ENCODE assay signal across 8 mouse cellular contexts in genomic region chr7:45529461-45529860, GRCm38 (mm10). TPM values are rescaled to one million over a fixed set of nuclear protein-coding genes. Genes with fewer than 3 reads are reported as not detected.
DNase-seq lines count a peak whose midpoint lies in the region; ATAC-seq and TF ChIP-seq lines count a peak whose summit lies in the region.

No protein-coding gene starts in this region.

- WGBS in neural tube, embryonic 12.5 days, result 19% methylated on average over 6 of the region's 6 CpGs
- WGBS in cerebellum, adult 2 months, result 20% methylated on average over 6 of the region's 6 CpGs

- no peaks in the 10 kb centered on the region for H3K36me3 ChIP-seq in neural tube, embryonic 12.5 days

- no peak for TF ChIP-seq POLR2A in cerebellum, adult 2 months (IDR thresholded peaks at IDR 0.05; ENCODE audit: borderline replicate concordance, insufficient read depth, low read length)

- TF ChIP-seq CTCF in cerebellum, adult 2 months (IDR thresholded peaks at IDR 0.05; ENCODE audit: borderline replicate concordance, insufficient read depth, low read depth, low read length), result no peak

- no peak for ATAC-seq in cerebellum, adult (ENCODE audit: insufficient number of reproducible peaks, low FRiP score, low TSS enrichment)
- ATAC-seq in neural tube, embryonic 12.5 days (ENCODE audit: low FRiP score, low read depth), result no peak

- no peaks in the 10 kb centered on the region for H3K9me3 ChIP-seq in neural tube, embryonic 12.5 days

- H3K4me2 ChIP-seq in neural tube, embryonic 12.5 days (replicated peaks), result 0 out of 2 replicates have a peak overlapping the region, but pooled peaks have one; percentile 5

- peaks cover 12% of the 10 kb centered on the region for H3K4me1 ChIP-seq in neural tube, embryonic 12.5 days
- H3K4me1 ChIP-seq in cerebellum, adult 2 months (ENCODE audit: control insufficient read depth, insufficient read depth, low read length), result peaks cover under 1% of the 10 kb centered on the region; the same call in 1 of the 2 replicates

- H3K27me3 ChIP-seq in neural tube, embryonic 12.5 days (replicated peaks), result 0 out of 2 replicates have a peak, but pooled peaks cover 2% of the 10 kb centered on the region
- H3K27me3 ChIP-seq in cerebellum, adult 2 months (ENCODE audit: control insufficient read depth, insufficient read depth, low read length), result no peaks in the 10 kb centered on the region

- H3K27ac ChIP-seq in neural tube, embryonic 12.5 days, result no peak overlapping the region
- H3K27ac ChIP-seq in cerebellum, adult 2 months (ENCODE audit: insufficient read depth, low read length), result no peak overlapping the region

- peak; percentile 39 for DNase-seq in cerebellum, adult 9-11 months
- no peak for DNase-seq in neural tube, embryonic 10.5 days (ENCODE audit: extremely low spot score, low spot score)
- peak; percentile 39 for DNase-seq in induced T-regulatory cell, adult 2 months (ENCODE audit: low read depth)
- DNase-seq in urinary bladder, postnatal 14 days (ENCODE audit: low spot score), result no peak
- DNase-seq in cerebellum, adult 2 months, result no peak
- DNase-seq in right cerebral cortex, postnatal 10 days (ENCODE audit: low spot score in 2 of 2), result no peak

- H3K4me3 ChIP-seq in neural tube, embryonic 12.5 days, result no peak overlapping the region
- H3K4me3 ChIP-seq in cerebellum, adult 2 months (replicated peaks; ENCODE audit: insufficient read depth, low read depth, low read length), result no peak overlapping the region

- no peak overlapping the region for H3K9ac ChIP-seq in neural tube, embryonic 12.5 days

RNA-seq across cellular contexts. Expression of gene Plekha4, which starts 3.3 kb away (rescaled TPM):
- 3.2 and 3.5 TPM in 2 replicates for polyA plus RNA-seq in neural tube, embryonic 12.5 days (2016; fragmentation: Nextera tagmentation; extraction: Ambion mirVana)
- 1.2 and 1.3 TPM in 2 replicates for polyA plus RNA-seq in cerebellum, adult 2 months (2012; rRNA removed)

RNA-seq across cellular contexts. Expression of gene Ppp1r15a, which starts 3.4 kb away (rescaled TPM):
- 19.4 and 20.1 TPM in 2 replicates for polyA plus RNA-seq in neural tube, embryonic 12.5 days (2016; fragmentation: Nextera tagmentation; extraction: Ambion mirVana)
- polyA plus RNA-seq in cerebellum, adult 2 months (2012; rRNA removed), result 26.7 and 28.5 TPM in 2 replicates

RNA-seq across cellular contexts. Expression of gene Nucb1, which starts 19.3 kb away (rescaled TPM):
- polyA plus RNA-seq in neural tube, embryonic 12.5 days (2016; fragmentation: Nextera tagmentation; extraction: Ambion mirVana), result 118 and 119 TPM in 2 replicates
- 136 and 150 TPM in 2 replicates for polyA plus RNA-seq in cerebellum, adult 2 months (2012; rRNA removed)

RNA-seq across cellular contexts. Expression of gene Hsd17b14, which starts 25.2 kb away (rescaled TPM):
- 0.26 and 0.43 TPM in 2 replicates for polyA plus RNA-seq in neural tube, embryonic 12.5 days (2016; fragmentation: Nextera tagmentation; extraction: Ambion mirVana)
- 1.3 and 1.9 TPM in 2 replicates for polyA plus RNA-seq in cerebellum, adult 2 months (2012; rRNA removed)

RNA-seq across cellular contexts. Expression of gene Bcat2, which starts 40.5 kb away (rescaled TPM):
- polyA plus RNA-seq in neural tube, embryonic 12.5 days (2016; fragmentation: Nextera tagmentation; extraction: Ambion mirVana), result 25.7 and 29.2 TPM in 2 replicates
- polyA plus RNA-seq in cerebellum, adult 2 months (2012; rRNA removed), result 21.1 and 24.2 TPM in 2 replicates

Comparison
In these comparisons a context has a peak if more than half of its experiments do, and no peak if none do; other contexts are left out.
1. DNase-seq: peak in cerebellum, adult 9-11 months (single experiment) and induced T-regulatory cell, adult 2 months (single experiment); none in neural tube, embryonic 10.5 days (single experiment), urinary bladder, postnatal 14 days (single experiment), cerebellum, adult 2 months (0 of 2) and right cerebral cortex, postnatal 10 days (0 of 2).